Mouse (Mus musculus) spleen, adult 2 months (tissue): ENCODE results near the gene Car2. TPM values are rescaled to one million over a fixed set of nuclear protein-coding genes. Genes with fewer than 3 reads are reported as not detected.
A peak's percentile ranks its signal among the peaks of the same experiment; 100 is the strongest.

Experiments
- DNase-seq, 2 experiments: peaks; one replicate each; pipeline versions ENCODE4 v3.0.0 to v3.0.0-alpha.2; 2012 to 2021; ENCODE audit warnings: low spot score in 2 of 2, low read depth in 1 of 2
- H3K27ac ChIP-seq: fragments of 200-500 bp; 2 replicates; pipeline ENCODE4 v1.5.1; 2012; ENCODE audit warnings: low read length, inconsistent platforms; ENCODE audit not compliant: insufficient read depth
- H3K27me3 ChIP-seq: fragments of 200-500 bp; 2 replicates; pipeline ENCODE4 v1.6.1; 2012; ENCODE audit warnings: mild to moderate bottlenecking, moderate library complexity, low read length, inconsistent platforms; ENCODE audit not compliant: control insufficient read depth, insufficient read depth
- H3K36me3 ChIP-seq: fragments of 200-500 bp; 2 replicates; pipeline ENCODE4 v1.6.1; 2012; ENCODE audit warnings: mild to moderate bottlenecking, low read length, inconsistent platforms; ENCODE audit not compliant: control insufficient read depth, insufficient read depth
- H3K4me1 ChIP-seq: fragments of 200-500 bp; 2 replicates; pipeline ENCODE4 v1.6.1; 2011; ENCODE audit warnings: inconsistent platforms; ENCODE audit not compliant: control insufficient read depth, insufficient read depth, insufficient read length
- H3K4me3 ChIP-seq: fragments of 200-500 bp; 2 replicates; pipeline ENCODE4 v1.5.1; 2011; ENCODE audit warnings: mild to moderate bottlenecking, inconsistent platforms; ENCODE audit not compliant: insufficient read depth, insufficient read length; ENCODE audit errors: extremely low read depth
- CTCF ChIP-seq: fragments of 200-500 bp; IDR thresholded peaks from 2 replicates; pipeline ENCODE4 v1.5.1; 2011; ENCODE audit warnings: mild to moderate bottlenecking, inconsistent platforms; ENCODE audit not compliant: insufficient read depth, insufficient read length, insufficient replicate concordance; ENCODE audit errors: extremely low read depth
- POLR2A ChIP-seq: fragments of 200-500 bp; IDR thresholded peaks from 2 replicates; pipeline ENCODE4 v1.6.1; 2011; ENCODE audit warnings: low read depth, low read length, inconsistent platforms
- WGBS: fragments of 180-500 bp; shearing (Covaris S2); methylation state at CpG from one replicate; pipeline ENCODE4 v1.1.7; 2018; 5-methylcytosine and 5-hydroxymethylcytosine counted together
- polyA plus RNA-seq: library from polyadenylated mRNA; depleted of rRNA; stranded (reverse); fragments of >200 nt; gene quantifications from 2 replicates; pipeline ENCODE4 v1.2.3, GENCODE M21; 2012

The Car2 gene
- polyA plus RNA-seq, 1 experiment, result 639 TPM

DNA sequence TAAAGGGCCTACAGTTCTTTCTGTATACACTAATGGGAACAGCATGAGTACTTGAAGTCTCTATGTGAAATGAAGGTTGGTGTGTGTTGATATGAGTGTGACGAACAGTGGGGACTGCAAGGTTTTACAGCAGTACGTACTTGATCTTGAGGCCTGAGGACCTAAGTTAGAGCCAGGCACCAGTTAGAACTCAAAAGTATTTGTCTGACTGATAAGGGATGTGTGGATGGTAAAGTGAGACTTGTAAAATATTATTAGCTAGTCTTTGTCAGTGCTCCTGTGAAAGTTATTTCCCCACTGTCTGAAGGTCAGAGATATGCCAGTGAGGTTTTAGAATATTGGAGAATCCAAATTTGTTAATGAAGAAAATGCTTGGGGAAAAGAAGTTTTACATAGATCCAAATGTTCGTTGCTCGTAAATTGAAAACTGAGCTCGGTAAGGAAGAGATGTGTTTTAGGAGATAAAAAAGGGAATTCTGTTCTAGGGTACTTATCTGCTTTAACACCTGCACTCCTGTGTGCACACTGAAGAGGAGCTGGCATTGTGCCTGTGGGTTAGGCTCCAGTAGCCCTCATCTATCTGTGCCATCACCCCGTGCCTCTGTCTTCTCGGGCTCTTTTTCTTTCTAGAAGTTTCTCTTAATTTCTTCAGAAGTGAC is 8.7 kb upstream of the Car2 start:
- Histone ChIP-seq H3K27me3 (no peaks in the 10 kb centered on the region), H3K4me1 (peaks cover 20% of the 10 kb centered on the region), H3K36me3 (no peaks in the 10 kb centered on the region), H3K27ac (no peak overlapping the region), H3K4me3 (no peak overlapping the region)
- no peak for DNase-seq
- no peak for TF ChIP-seq POLR2A
- TF ChIP-seq CTCF, result no peak
- WGBS, result 56% methylated on average over 7 of the region's 7 CpGs

GRCm38 (mm10) chr3:14878749-14879223 is 7.3 kb upstream of the Car2 start:
- TF ChIP-seq POLR2A (no peak), CTCF (no peak)
- Histone ChIP-seq H3K4me1 (peaks cover 20% of the 10 kb centered on the region), H3K27me3 (no peaks in the 10 kb centered on the region), H3K36me3 (no peaks in the 10 kb centered on the region), H3K27ac (no peak overlapping the region), H3K4me3 (no peak overlapping the region)
- DNase-seq, result no peak
- WGBS, result 69% methylated on average over 6 of the region's 6 CpGs

DNA sequence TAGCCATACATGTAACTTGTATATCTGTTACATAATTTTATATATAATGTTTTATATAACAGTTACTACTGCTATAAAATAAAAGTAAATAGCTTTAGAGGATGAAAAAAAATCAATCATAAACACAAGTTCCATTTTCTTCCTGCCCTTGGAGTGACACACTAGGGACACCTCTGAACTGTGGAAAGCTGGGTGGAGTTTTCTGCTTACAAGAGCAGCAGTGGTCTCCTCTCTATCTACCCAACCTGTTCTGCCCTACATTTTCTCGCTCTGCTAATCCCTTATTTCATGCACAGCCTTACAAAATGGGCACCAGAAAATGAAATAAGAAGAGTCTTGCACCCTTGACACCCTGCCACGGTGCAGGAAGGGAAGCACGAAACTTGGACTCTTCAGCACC is 6.8 kb upstream of the Car2 start:
- no peaks in the 10 kb centered on the region for H3K36me3 ChIP-seq
- TF ChIP-seq CTCF (no peak), POLR2A (no peak)
- 66% methylated on average over 3 of the region's 3 CpGs for WGBS
- H3K4me3 ChIP-seq, result no peak overlapping the region
- no peaks in the 10 kb centered on the region for H3K27me3 ChIP-seq
- 0 out of 2 replicates have a peak overlapping the region, but pooled peaks have one; percentile 7 for H3K27ac ChIP-seq
- H3K4me1 ChIP-seq, result peaks cover 20% of the 10 kb centered on the region
- DNase-seq, result no peak

DNA sequence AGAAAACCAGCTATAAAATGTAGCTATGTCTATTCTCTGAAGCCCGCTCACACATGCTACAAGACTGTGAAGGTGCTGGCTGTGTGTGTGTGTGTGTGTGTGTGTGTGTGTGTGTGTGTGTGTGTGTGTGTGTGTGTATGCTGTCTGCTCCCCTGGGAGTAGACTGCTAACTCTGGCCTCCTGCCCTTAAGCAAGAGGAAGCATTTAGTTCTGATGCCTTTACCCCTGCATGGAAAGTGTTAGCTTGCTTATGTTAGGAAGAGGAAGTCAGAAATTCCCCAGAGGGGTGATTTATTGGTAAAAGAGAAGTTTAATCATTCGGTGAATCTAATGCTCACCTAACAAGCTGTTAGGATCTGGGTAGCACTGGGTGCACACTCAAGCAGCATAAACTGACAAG is 5.8 kb upstream of the Car2 start:
- DNase-seq, result peak; percentile 36 to 87
- H3K27ac ChIP-seq, result peak overlapping the region; percentile 32; the same call in 1 of the 2 replicates
- whole genome bisulfite sequencing, result 35% methylated on average over 2 of the region's 2 CpGs

DNA sequence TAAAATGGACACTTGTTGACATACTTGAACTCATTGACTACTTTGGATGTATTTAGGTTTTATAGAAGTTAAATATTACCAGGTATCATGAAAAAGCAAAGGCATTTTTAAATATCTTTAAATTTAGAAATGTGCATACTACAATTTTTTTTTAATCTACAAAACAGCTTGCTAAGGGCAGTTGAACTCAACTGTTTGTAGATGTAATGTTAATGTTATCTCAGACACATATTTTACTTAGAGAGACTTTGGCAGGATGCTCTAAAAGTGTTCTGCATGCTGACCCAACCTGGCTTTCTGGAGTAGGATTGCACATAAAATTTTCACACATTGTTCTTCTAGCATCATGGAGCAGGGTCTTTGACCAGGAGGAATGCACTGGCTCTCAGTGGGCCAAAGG is 4.1 kb upstream of the Car2 start:
- Histone ChIP-seq H3K4me3 (no peak overlapping the region), H3K36me3 (no peaks in the 10 kb centered on the region), H3K27me3 (peaks cover 10% of the 10 kb centered on the region), H3K4me1 (peaks cover 17% of the 10 kb centered on the region), H3K27ac (no peak overlapping the region)
- TF ChIP-seq POLR2A, result no peak
- no peak for DNase-seq

More for the DNA sequence above, 5.8 kb upstream of the Car2 start:
- no peaks in the 10 kb centered on the region for H3K27me3 ChIP-seq
- no peaks in the 10 kb centered on the region for H3K36me3 ChIP-seq
- H3K4me1 ChIP-seq, result peaks cover 20% of the 10 kb centered on the region
- no peak overlapping the region for H3K4me3 ChIP-seq
- TF ChIP-seq CTCF (no peak), POLR2A (no peak)

DNA sequence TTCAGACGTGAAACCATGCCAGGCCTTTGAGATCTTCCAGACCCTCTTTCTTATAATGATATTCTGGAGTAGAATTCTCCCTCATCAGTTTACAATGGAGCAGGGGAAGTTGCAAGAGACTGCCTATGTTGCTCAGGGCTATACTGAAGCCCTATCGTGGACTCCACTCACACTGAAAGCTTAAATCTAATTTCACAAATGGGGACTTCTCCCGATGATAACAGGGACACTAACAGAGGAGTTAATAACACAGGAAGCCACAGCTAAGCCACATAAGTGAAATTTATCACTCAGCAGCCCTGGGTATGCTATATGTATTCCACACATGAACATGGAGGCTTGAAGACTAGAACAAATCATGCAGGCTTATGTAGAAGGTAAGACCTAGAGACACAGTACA is 3.3 kb upstream of the Car2 start:
- Histone ChIP-seq H3K27me3 (peaks cover 10% of the 10 kb centered on the region), H3K4me3 (no peak overlapping the region), H3K27ac (no peak overlapping the region), H3K4me1 (peaks cover 14% of the 10 kb centered on the region), H3K36me3 (no peaks in the 10 kb centered on the region)
- no peak for DNase-seq
- 49% methylated on average over 3 of the region's 3 CpGs for WGBS
- no peak for TF ChIP-seq CTCF
- TF ChIP-seq POLR2A, result no peak

- DNase-seq, result no peak
- no peak overlapping the region for H3K4me3 ChIP-seq
- peaks cover 7% of the 10 kb centered on the region for H3K4me1 ChIP-seq
- H3K27me3 ChIP-seq, result peaks cover 10% of the 10 kb centered on the region
- TF ChIP-seq CTCF (no peak), POLR2A (no peak)
- H3K27ac ChIP-seq, result no peak overlapping the region
- no peaks in the 10 kb centered on the region for H3K36me3 ChIP-seq
These were observed 1.2 kb upstream of the Car2 start for GRCm38 (mm10) chr3:14884826-14885225.
